Mouse (Mus musculus) liver, postnatal 0 days (tissue): ENCODE results near the gene Cst11. TPM values are rescaled to one million over a fixed set of nuclear protein-coding genes. Genes with fewer than 3 reads are reported as not detected.
"Not testable (repeated sequence)": the region's sequence is repeated elsewhere in the genome, so short reads cannot be mapped to it uniquely, and the experiment has no call there.

ENCODE experiments used
- ATAC-seq: fragments of 200-750 bp; cut with Nextera tagmentation; 2 replicates; pipeline ENCODE4 v1.8.0; 2017; ENCODE audit warnings: mild to moderate bottlenecking, moderate library complexity
- DNase-seq: peaks from one replicate; pipeline ENCODE4 v3.0.0-alpha.2; 2016
- H3K27ac ChIP-seq: fragments of 300-500 bp; sonication (generic); 2 replicates; pipeline ENCODE4 v1.5.1; 2014; ENCODE audit warnings: antibody characterized with exemption, moderate library complexity, mild to moderate bottlenecking, low read depth
- H3K27me3 ChIP-seq: fragments of 300-500 bp; sonication (generic); 2 replicates; pipeline ENCODE4 v1.6.1; 2014; ENCODE audit warnings: low read length, control low read depth, mixed read lengths; ENCODE audit not compliant: insufficient read depth
- H3K36me3 ChIP-seq: fragments of 300-500 bp; sonication (generic); replicated peaks from 2 replicates; pipeline ENCODE4 v1.6.1; 2014; ENCODE audit warnings: mild to moderate bottlenecking, control low read depth, low read length, moderate library complexity, mixed read lengths; ENCODE audit not compliant: insufficient read depth
- H3K4me1 ChIP-seq: fragments of 300-500 bp; sonication (generic); 2 replicates; pipeline ENCODE4 v1.6.1; 2014; ENCODE audit warnings: antibody characterized with exemption, mild to moderate bottlenecking, control low read depth; ENCODE audit not compliant: insufficient read depth
- H3K4me2 ChIP-seq: fragments of 300-500 bp; sonication (generic); 2 replicates; pipeline ENCODE4 v1.6.1; 2014; ENCODE audit warnings: low read depth, mild to moderate bottlenecking, low read length, moderate library complexity, mixed read lengths
- H3K4me3 ChIP-seq: fragments of 300-500 bp; sonication (generic); 2 replicates; pipeline ENCODE4 v1.5.1; 2014; ENCODE audit warnings: low read depth, low read length
- H3K9ac ChIP-seq: fragments of 300-500 bp; sonication (generic); replicated peaks from 2 replicates; pipeline ENCODE4 v1.6.1; 2014; ENCODE audit warnings: mild to moderate bottlenecking, moderate library complexity
- H3K9me3 ChIP-seq: fragments of 300-500 bp; sonication (generic); 2 replicates; pipeline ENCODE4 v1.6.1; 2016; ENCODE audit warnings: mild to moderate bottlenecking, control low read depth, low read length, mixed read lengths
- CTCF ChIP-seq: sonication (generic); IDR thresholded peaks from 2 replicates; pipeline ENCODE4 v1.5.1; 2016; ENCODE audit warnings: antibody characterized with exemption, low read depth
- EP300 ChIP-seq: IDR thresholded peaks from 2 replicates; pipeline ENCODE4 v1.6.1; 2016; ENCODE audit warnings: antibody characterized with exemption, low read depth, mild to moderate bottlenecking
- WGBS: fragments of 180-500 bp; shearing (Covaris S2); extraction: QIAGEN DNeasy Blood & Tissue Kit; methylation state at CpG from one replicate; pipeline ENCODE4 v1.1.7; 2014; ENCODE audit not compliant: insufficient replicate concordance; 5-methylcytosine and 5-hydroxymethylcytosine counted together
- polyA plus RNA-seq: library from polyadenylated mRNA; unstranded; fragments of >200 nt; fragmentation: Nextera tagmentation; extraction: Ambion mirVana; gene quantifications from 2 replicates; pipeline ENCODE4 v1.2.1, GENCODE M21; 2015

Cst11 gene
- polyA plus RNA-seq, result not detected in 2 replicates

GRCm38 (mm10) chr2:148771397-148771796 is at the start of gene Cst11:
Gene Cst11 (minus strand): TSS chr2:148771497.
- 72% methylated on average over 4 of the region's 4 CpGs for WGBS
- H3K27me3 ChIP-seq, H3K4me2 ChIP-seq, H3K36me3 ChIP-seq, H3K9ac ChIP-seq, H3K4me3 ChIP-seq, H3K4me1 ChIP-seq, DNase-seq, ATAC-seq, H3K27ac ChIP-seq, H3K9me3 ChIP-seq: not testable (repeated sequence)

- H3K9me3 ChIP-seq, result no peaks in the 10 kb centered on the region
- DNase-seq, result no peak
- H3K27ac ChIP-seq, result no peak within 1 kb of the TSS
- no peaks in the 10 kb centered on the region for H3K4me1 ChIP-seq
- H3K9ac ChIP-seq, result no peak within 1 kb of the TSS
- H3K36me3 ChIP-seq, result no peaks in the 10 kb centered on the region
- no peak within 1 kb of the TSS for H3K4me3 ChIP-seq
- no peaks in the 10 kb centered on the region for H3K27me3 ChIP-seq
- TF ChIP-seq EP300 (no peak), CTCF (no peak)
- H3K4me2 ChIP-seq, result no peak within 1 kb of the TSS
- no peak for ATAC-seq
These were observed 48.6 kb upstream of the Cst11 start, which contains the start of gene Cst13 for GRCm38 (mm10) chr2:148819909-148820308. Gene Cst13 (plus strand): TSS chr2:148820081.

- 68% methylated on average over 6 of the region's 6 CpGs for WGBS
- no peaks in the 10 kb centered on the region for H3K36me3 ChIP-seq
- H3K9me3 ChIP-seq, result no peaks in the 10 kb centered on the region
- TF ChIP-seq CTCF (no peak), EP300 (no peak)
- no peak overlapping the region for H3K9ac ChIP-seq
- H3K4me3 ChIP-seq, result no peak overlapping the region
- H3K4me1 ChIP-seq, result no peaks in the 10 kb centered on the region
- H3K27ac ChIP-seq, result no peak overlapping the region
- no peak for DNase-seq
- H3K27me3 ChIP-seq, result no peaks in the 10 kb centered on the region
- H3K4me2 ChIP-seq, result no peak overlapping the region
- ATAC-seq, result no peak
These were observed 35.4 kb upstream of the Cst11 start for GRCm38 (mm10) chr2:148806696-148807095.

GRCm38 (mm10) chr2:148801491-148801921 is 30.2 kb upstream of the Cst11 start:
- WGBS, result 29% methylated on average over 3 of the region's 3 CpGs
- no peak overlapping the region for H3K4me3 ChIP-seq

GRCm38 (mm10) chr2:148798485-148798884 is 27.2 kb upstream of the Cst11 start, which contains the start of gene Cst8:
Gene Cst8 (plus strand): TSS chr2:148798785.
- TF ChIP-seq CTCF (no peak), EP300 (no peak)
- Histone ChIP-seq H3K36me3 (no peaks in the 10 kb centered on the region), H3K4me1 (no peaks in the 10 kb centered on the region), H3K9ac (no peak within 1 kb of the TSS), H3K4me2 (no peak within 1 kb of the TSS), H3K9me3 (no peaks in the 10 kb centered on the region), H3K27ac (no peak within 1 kb of the TSS), H3K4me3 (no peak within 1 kb of the TSS), H3K27me3 (no peaks in the 10 kb centered on the region)
- no peak for DNase-seq
- no peak for ATAC-seq
- 45% methylated on average over 1 of the region's 1 CpGs for WGBS

More at GRCm38 (mm10) chr2:148801491-148801921, 30.2 kb upstream of the Cst11 start:
- H3K27ac ChIP-seq, result peak overlapping the region; percentile 51
- DNase-seq, result peak; percentile 21
- H3K4me1 ChIP-seq, result no peaks in the 10 kb centered on the region
- peak; percentile 99 for ATAC-seq
- TF ChIP-seq EP300, result no peak
- no peak for TF ChIP-seq CTCF
- H3K4me2 ChIP-seq, result no peak overlapping the region
- H3K9me3 ChIP-seq, result no peaks in the 10 kb centered on the region
- no peak overlapping the region for H3K9ac ChIP-seq
- no peaks in the 10 kb centered on the region for H3K27me3 ChIP-seq
- no peaks in the 10 kb centered on the region for H3K36me3 ChIP-seq

GRCm38 (mm10) chr2:148789142-148789541 is 17.8 kb upstream of the Cst11 start, which contains the start of gene Cst12:
Gene Cst12 (plus strand): TSS chr2:148789361.
- Histone ChIP-seq H3K4me2 (no peak within 1 kb of the TSS), H3K36me3 (no peaks in the 10 kb centered on the region), H3K9ac (no peak within 1 kb of the TSS), H3K27me3 (no peaks in the 10 kb centered on the region), H3K27ac (no peak within 1 kb of the TSS), H3K9me3 (no peaks in the 10 kb centered on the region), H3K4me1 (no peaks in the 10 kb centered on the region), H3K4me3 (no peak within 1 kb of the TSS)
- WGBS, result 84% methylated on average over 6 of the region's 6 CpGs
- TF ChIP-seq CTCF, result no peak
- no peak for TF ChIP-seq EP300
- ATAC-seq (no peak), DNase-seq (no peak)

- Histone ChIP-seq H3K9me3 (no peaks in the 10 kb centered on the region), H3K9ac (no peak within 1 kb of the TSS), H3K27ac (no peak within 1 kb of the TSS), H3K4me2 (no peak within 1 kb of the TSS), H3K27me3 (no peaks in the 10 kb centered on the region), H3K36me3 (no peaks in the 10 kb centered on the region), H3K4me1 (no peaks in the 10 kb centered on the region), H3K4me3 (no peak within 1 kb of the TSS)
- DNase-seq, result no peak
- 0% methylated on average over 1 of the region's 1 CpGs for WGBS
- no peak for TF ChIP-seq CTCF
- no peak for TF ChIP-seq EP300
- no peak for ATAC-seq
These were observed 10.4 kb upstream of the Cst11 start, which contains the start of gene 8030411F24Rik for GRCm38 (mm10) chr2:148781709-148782108. Gene 8030411F24Rik (plus strand): TSS chr2:148782009.
